Mouse (Mus musculus) retina, postnatal 7 days (tissue): ENCODE measurements around the gene Kdm7a.

Source experiments
- DNase-seq: peaks from one replicate; pipeline ENCODE4 v3.0.0-alpha.2; 2012; ENCODE audit warnings: low read depth, low spot score

The Kdm7a gene

GRCm38 (mm10) chr6:39206581-39207461 is at the start of gene Kdm7a:
TSS of gene Kdm7a (minus strand) at chr6:39206789.
- peak; percentile 87 for DNase-seq

GRCm38 (mm10) chr6:39255271-39255670 is 48.7 kb upstream of the Kdm7a start:
- no peak for DNase-seq

DNA sequence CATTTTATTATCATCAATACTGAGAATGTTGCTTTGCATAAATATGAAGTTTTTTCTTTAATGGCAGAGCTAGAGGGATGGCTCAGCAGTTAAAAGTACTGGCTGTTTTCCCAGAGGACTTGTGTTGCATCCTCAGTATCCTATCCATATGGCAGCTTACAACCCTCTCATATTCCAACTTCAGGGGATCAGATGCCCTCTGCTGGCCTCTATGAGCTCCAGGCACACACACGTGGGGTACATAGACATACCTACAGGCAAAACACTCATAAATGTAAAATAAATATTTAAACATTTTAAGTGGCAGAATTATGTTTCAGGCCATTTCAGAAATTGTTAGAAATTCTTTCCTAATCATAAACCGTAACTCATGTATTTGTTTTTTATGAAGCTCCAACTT is 43.5 kb upstream of the Kdm7a start:
- DNase-seq, result no peak

DNA sequence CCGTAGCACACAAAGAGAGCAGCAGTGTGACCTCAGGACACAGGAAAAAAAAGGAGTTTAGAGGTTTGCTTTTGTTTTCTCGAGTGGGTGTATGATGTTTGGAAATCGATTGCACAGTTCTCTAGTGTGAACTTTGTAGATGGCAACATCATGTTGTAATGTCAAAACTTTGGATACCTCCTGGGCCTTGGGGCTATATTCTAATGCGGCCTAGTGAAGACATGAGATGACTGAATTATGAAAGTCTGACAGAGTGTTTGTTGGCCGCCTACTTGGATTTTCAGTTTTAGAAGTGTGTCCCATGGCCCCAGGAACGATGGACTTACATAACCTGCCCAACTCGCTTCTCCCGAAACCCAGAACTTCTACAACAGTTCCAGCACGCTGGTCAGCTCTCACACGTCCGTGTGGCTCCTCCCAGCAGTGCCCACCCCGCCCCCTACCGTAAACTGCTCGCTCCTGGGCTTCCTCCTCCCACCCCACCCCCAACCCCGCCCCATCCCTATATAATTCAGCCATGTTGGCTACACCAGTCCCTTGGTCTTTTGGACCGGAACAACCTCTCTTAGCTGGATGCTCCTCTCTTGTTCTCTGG is 42.7 kb upstream of the Kdm7a start:
- no peak for DNase-seq

DNA sequence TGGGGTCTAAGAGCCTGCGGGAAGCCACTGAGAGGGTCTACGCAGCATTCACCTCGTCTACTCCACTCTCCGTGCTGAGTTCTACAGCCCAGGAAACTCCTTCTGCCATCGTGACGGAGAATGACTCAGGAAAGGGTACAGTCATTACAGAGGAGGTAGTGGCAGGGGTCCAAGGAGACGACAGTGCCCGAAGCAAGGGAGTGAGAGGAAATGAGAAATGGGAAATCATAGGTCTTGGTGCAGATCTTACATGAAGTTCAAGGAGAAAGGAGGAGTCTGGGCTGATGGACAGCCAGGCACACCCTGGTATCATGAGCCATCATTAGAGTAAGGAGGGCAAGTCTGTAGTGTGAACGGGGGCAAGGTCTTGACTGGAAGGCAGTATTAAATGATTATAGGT is 37.5 kb upstream of the Kdm7a start:
- no peak for DNase-seq

- no peak for DNase-seq
These were observed 36.9 kb upstream of the Kdm7a start for GRCm38 (mm10) chr6:39243511-39243961.

GRCm38 (mm10) chr6:39242718-39243471 is 36.3 kb upstream of the Kdm7a start:
- DNase-seq, result peak; percentile 58

- no peak for DNase-seq
These were observed 34.9 kb upstream of the Kdm7a start for GRCm38 (mm10) chr6:39241421-39241891.

DNA sequence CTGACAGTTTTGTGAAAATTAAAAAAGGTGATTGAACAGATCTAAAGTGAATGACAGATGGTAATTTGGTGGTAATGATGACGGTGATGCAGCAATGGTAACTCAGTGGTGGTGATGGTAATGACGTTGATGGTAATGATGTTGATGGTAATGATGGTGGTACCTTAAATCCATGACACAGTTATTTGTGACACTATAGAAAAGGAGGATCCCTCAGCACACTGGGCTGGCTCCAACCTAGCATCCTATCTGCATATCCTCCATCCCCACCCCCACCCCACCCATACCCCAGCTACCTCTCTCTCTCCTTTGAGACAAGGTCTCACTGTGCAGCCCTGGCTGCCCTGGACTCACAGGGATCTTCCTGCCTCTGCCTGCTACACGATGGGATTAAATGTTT is 34.4 kb upstream of the Kdm7a start:
- no peak for DNase-seq

DNA sequence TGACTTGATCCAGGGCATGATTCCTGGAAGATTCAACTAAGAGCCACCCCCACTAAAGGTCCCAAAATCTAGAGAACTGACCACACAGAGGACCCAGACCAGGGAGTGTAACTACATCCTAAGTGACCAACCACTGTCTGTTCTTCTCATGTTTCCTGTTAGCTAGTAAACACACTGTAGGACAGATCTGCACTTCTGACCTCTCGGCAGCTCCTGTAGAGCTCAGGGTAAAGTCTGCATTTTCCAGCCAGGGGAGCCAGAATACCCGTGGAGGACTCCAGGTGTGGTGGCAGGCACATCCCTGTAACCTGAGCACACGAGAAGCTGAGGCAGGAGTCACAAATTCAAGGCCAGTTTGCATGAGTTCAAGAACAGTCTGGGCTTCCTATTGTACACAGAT is 31.3 kb upstream of the Kdm7a start:
- DNase-seq, result no peak

- DNase-seq, result no peak
These were observed 26.0 kb upstream of the Kdm7a start for GRCm38 (mm10) chr6:39232617-39233016.

DNA sequence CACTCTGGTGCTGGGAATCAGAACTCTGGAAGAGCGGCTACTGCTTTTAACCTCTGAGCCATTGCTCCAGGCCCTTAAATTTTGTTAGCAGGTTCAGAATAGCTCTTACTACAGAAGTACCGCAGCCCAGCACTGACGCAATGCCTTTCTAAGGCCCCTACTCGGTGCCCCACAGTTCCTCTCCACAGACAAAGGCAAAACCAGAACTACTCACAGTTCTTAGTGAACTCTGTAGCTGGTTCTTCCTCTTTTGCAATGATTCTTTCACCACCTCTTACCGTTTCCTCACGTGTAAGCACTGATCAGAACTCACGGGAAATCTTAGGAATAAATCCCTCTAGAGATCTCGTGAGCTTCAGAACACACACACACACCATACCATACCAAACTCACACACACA is 24.1 kb upstream of the Kdm7a start:
- no peak for DNase-seq

DNA sequence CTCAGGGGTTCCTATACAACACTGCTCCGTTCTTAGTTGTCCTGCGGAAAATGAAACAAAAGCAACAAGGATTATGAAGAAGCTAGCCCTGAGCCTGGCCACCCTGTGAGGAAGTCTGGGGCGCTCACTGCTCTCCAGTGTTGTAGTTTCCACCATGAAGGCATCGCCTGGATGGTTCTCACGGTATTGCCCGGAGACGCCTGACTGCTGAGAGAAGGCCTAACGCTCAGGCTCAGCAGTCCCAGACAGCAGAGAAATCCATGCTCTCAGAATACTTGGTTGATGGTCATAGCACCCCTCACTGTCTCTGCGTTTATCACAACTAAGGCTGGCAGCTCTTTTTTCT is 20.0 kb upstream of the Kdm7a start:
- no peak for DNase-seq

- DNase-seq, result no peak
These were observed 19.5 kb upstream of the Kdm7a start for GRCm38 (mm10) chr6:39225876-39226609.

- no peak for DNase-seq
These were observed 16.8 kb upstream of the Kdm7a start for GRCm38 (mm10) chr6:39223328-39223885.

GRCm38 (mm10) chr6:39222487-39222886 is 15.9 kb upstream of the Kdm7a start:
- DNase-seq, result no peak

DNA sequence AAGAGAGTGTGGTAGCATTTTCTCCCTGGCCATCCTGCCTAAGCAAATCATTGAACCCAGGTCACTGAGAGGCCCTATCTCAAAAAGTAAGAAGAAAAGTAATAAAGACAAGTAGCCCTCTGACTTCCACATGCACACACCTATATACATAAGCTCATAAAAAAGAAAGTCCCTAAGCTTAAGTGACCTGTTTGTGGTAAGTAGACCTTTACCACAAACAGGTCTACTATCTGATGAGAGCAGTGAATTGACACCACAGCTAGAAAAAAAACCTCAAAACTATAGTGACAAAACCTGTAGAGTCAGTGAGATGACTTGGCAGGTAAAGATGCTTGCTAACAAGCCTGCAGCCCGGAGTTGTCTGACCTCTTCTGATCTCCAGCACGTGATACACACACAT is 11.4 kb upstream of the Kdm7a start:
- no peak for DNase-seq

- DNase-seq, result no peak
These were observed 10.5 kb upstream of the Kdm7a start for GRCm38 (mm10) chr6:39217138-39217537.

DNA sequence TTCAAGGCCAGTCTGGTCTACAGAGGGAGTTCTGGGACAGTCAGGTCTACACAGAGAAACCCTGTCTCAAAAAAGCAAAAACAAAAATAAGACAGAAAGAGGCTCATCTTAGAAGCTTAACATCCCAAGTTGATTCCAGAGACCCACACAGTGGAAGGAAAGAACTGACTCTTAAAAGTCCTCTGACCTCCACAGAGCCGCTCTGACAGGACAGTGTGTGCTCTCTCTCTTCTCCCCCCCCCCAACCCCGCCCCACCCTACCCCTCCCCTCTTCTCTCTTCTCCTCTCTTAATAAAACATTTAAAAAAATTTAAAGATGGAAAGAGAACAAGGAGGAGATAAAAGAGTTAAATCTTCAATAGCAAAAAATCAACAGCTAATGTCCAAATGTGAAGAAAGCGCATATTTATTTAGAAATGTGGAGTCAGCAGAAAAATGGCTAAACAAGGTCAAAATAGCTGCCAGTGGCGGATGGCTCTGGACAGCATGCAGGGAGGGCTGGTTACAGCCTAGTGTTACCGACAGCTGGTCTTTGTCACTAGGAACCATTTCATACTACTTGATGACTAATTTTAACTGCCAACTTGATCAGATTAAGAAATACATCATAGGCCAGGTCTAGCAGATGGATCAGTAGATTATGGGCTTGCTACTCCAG is 8.5 kb upstream of the Kdm7a start:
- DNase-seq, result no peak

- no peak for DNase-seq
These were observed 3.1 kb upstream of the Kdm7a start for GRCm38 (mm10) chr6:39209677-39210076.

DNA sequence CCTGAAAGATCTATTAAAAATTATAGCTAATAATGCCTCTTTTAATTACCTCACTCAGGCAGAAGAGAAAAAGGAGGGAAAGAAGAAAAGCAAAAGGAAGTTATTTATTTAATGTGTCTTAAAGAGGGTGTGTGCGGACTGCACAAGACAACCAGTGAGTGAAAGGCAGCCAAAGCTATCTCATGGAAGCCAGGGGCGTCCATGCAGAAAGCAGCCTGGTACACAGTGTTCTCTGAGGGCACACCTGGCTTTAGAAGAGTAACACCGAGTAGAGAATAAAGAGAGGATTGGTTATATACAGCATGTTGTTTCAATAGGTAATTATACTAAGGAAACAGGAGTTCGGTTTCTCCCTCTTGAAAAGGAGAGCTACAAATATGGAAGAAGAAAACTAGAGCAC is 1.6 kb upstream of the Kdm7a start:
- DNase-seq, result no peak
